Mouse (Mus musculus): ENCODE measurements around the gene Pank1. TPM values are rescaled to one million over a fixed set of nuclear protein-coding genes. Genes with fewer than 3 reads are reported as not detected.
A peak's percentile ranks its signal among the peaks of the same experiment; 100 is the strongest.

Pank1 gene
- polyA plus RNA-seq, 1 experiment from 2014 or later: 14.4 TPM

GRCm38 (mm10) chr19:34778993-34779392 is 100.3 kb downstream of the Pank1 start:
- no peak for DNase-seq (ENCODE audit: low spot score)
- Histone ChIP-seq H3K27ac (no peak overlapping the region), H3K4me1 (replicated peaks; ENCODE audit: control insufficient read depth, insufficient read depth, low read length) (no peaks in the 10 kb centered on the region), H3K27me3 (ENCODE audit: control insufficient read depth, insufficient read depth, low read length) (no peaks in the 10 kb centered on the region), H3K4me3 (replicated peaks; ENCODE audit: low read length) (no peak overlapping the region), H3K9me3 (ENCODE audit: control insufficient read depth, low read length) (no peaks in the 10 kb centered on the region), H3K36me3 (replicated peaks; ENCODE audit: control insufficient read depth, insufficient read depth) (no peaks in the 10 kb centered on the region), H3K9ac (no peak overlapping the region), H3K4me2 (replicated peaks) (no peak overlapping the region)
- ATAC-seq (ENCODE audit: low FRiP score): no peak
- 100% methylated on average over 1 of the region's 1 CpGs for WGBS

DNA sequence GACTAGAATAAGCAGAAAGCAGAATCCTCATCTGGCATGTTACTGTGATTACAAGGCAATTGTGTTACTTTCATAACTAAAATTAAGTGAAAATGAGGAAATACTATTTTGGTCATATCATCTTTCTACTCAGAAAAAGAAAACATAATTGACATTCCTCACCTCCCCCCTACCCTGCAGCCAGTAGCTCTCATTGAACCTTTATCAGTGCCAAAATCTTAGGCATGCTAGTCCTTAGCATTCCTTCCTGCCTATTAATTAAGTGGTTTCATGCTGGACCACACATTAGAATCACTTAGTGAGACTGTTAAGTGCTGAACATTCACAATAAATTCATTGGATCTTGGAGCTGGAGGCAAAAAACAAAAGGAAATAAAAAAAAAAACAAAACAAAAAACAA is 101.2 kb downstream of the Pank1 start:
- no peaks in the 10 kb centered on the region for H3K9me3 ChIP-seq (ENCODE audit: control insufficient read depth, low read length)
- no peak overlapping the region for H3K4me3 ChIP-seq (replicated peaks; ENCODE audit: low read length)
- H3K27me3 ChIP-seq (ENCODE audit: control insufficient read depth, insufficient read depth, low read length): no peaks in the 10 kb centered on the region
- DNase-seq (ENCODE audit: low spot score) (no peak), ATAC-seq (ENCODE audit: low FRiP score) (no peak)
- no peak overlapping the region for H3K9ac ChIP-seq
- no peaks in the 10 kb centered on the region for H3K36me3 ChIP-seq (replicated peaks; ENCODE audit: control insufficient read depth, insufficient read depth)
- H3K4me1 ChIP-seq (replicated peaks; ENCODE audit: control insufficient read depth, insufficient read depth, low read length): no peaks in the 10 kb centered on the region
- no peak overlapping the region for H3K27ac ChIP-seq
- H3K4me2 ChIP-seq (replicated peaks): no peak overlapping the region

GRCm38 (mm10) chr19:34772775-34773174 is 106.5 kb downstream of the Pank1 start:
- Histone ChIP-seq H3K4me3 (replicated peaks; ENCODE audit: low read length) (no peak overlapping the region), H3K9me3 (ENCODE audit: control insufficient read depth, low read length) (no peaks in the 10 kb centered on the region), H3K4me1 (replicated peaks; ENCODE audit: control insufficient read depth, insufficient read depth, low read length) (no peaks in the 10 kb centered on the region), H3K36me3 (replicated peaks; ENCODE audit: control insufficient read depth, insufficient read depth) (no peaks in the 10 kb centered on the region), H3K27me3 (ENCODE audit: control insufficient read depth, insufficient read depth, low read length) (no peaks in the 10 kb centered on the region), H3K4me2 (replicated peaks) (no peak overlapping the region), H3K27ac (no peak overlapping the region), H3K9ac (no peak overlapping the region)
- ATAC-seq (ENCODE audit: low FRiP score) (no peak), DNase-seq (ENCODE audit: low spot score) (peak; percentile 88)
- 32% methylated on average over 6 of the region's 6 CpGs for WGBS

DNA sequence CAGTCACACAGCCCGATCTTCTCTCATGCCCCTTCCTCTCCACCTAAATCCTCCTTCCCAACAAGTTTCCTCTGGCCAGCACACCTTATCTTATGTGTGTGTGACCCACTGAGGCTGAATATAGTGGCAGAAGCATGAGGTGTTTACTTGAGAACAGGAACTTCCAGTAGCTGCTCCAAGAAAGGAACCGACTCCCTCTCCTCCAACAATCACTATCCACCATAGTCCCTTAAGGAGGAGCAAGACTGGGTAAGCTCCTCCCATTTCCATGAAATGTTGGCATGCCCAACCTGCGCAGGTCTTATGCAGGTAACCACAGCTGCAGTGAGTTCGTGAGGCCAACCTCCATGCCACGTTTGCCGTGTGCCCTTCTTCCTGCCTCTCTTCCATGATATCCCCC is 108.5 kb downstream of the Pank1 start:
- WGBS: 86% methylated on average over 6 of the region's 6 CpGs

GRCm38 (mm10) chr19:34758754-34759153 is 120.5 kb downstream of the Pank1 start:
- WGBS: 93% methylated on average over 1 of the region's 1 CpGs

More for the DNA sequence above, 108.5 kb downstream of the Pank1 start:
- no peaks in the 10 kb centered on the region for H3K27me3 ChIP-seq (ENCODE audit: control insufficient read depth, insufficient read depth, low read length)
- no peak overlapping the region for H3K4me3 ChIP-seq (replicated peaks; ENCODE audit: low read length)
- H3K27ac ChIP-seq: no peak overlapping the region
- H3K4me2 ChIP-seq (replicated peaks): no peak overlapping the region
- H3K9me3 ChIP-seq (ENCODE audit: control insufficient read depth, low read length): no peaks in the 10 kb centered on the region
- no peaks in the 10 kb centered on the region for H3K36me3 ChIP-seq (replicated peaks; ENCODE audit: control insufficient read depth, insufficient read depth)
- H3K9ac ChIP-seq: no peak overlapping the region
- H3K4me1 ChIP-seq (replicated peaks; ENCODE audit: control insufficient read depth, insufficient read depth, low read length): no peaks in the 10 kb centered on the region
- no peak for DNase-seq (ENCODE audit: low spot score)
- no peak for ATAC-seq (ENCODE audit: low FRiP score)

More at GRCm38 (mm10) chr19:34758754-34759153, 120.5 kb downstream of the Pank1 start:
- Histone ChIP-seq H3K4me2 (replicated peaks) (no peak overlapping the region), H3K36me3 (replicated peaks; ENCODE audit: control insufficient read depth, insufficient read depth) (no peaks in the 10 kb centered on the region), H3K27me3 (ENCODE audit: control insufficient read depth, insufficient read depth, low read length) (no peaks in the 10 kb centered on the region), H3K9me3 (ENCODE audit: control insufficient read depth, low read length) (no peaks in the 10 kb centered on the region), H3K4me3 (replicated peaks; ENCODE audit: low read length) (no peak overlapping the region), H3K27ac (no peak overlapping the region), H3K9ac (no peak overlapping the region), H3K4me1 (replicated peaks; ENCODE audit: control insufficient read depth, insufficient read depth, low read length) (no peaks in the 10 kb centered on the region)
- ATAC-seq (ENCODE audit: low FRiP score) (no peak), DNase-seq (ENCODE audit: low spot score) (no peak)

MicroRNAs encoded within 50 kb of the gene (microRNA counts, 519-probe panel; counts per million panel counts)
- 5,908 counts per million, percentile 77 among the panel's probes with 10 or more counts for microRNA mmu-miR-107

Small RNAs within 50 kb of the gene (microRNA-seq; reads per million reads assigned to microRNA genes)
- 2,604 reads per million, percentile 86 among the genes with 10 or more reads in this experiment for gene Mir107

Other genes with a start within 250 kb of the Pank1 start
- 0.07 and 0.44 TPM in 2 replicates for gene Ifit1bl2, start 238.7 kb downstream of the Pank1 start, polyA plus RNA-seq (2014; fragmentation: Nextera tagmentation; extraction: Ambion mirVana)
- gene Ifit1, start 238.6 kb downstream of the Pank1 start, polyA plus RNA-seq (2014; fragmentation: Nextera tagmentation; extraction: Ambion mirVana): 0.13 and 0.54 TPM in 2 replicates
- 4.4 TPM in 2 replicates for gene Slc16a12, start 132.2 kb downstream of the Pank1 start, polyA plus RNA-seq (2014; fragmentation: Nextera tagmentation; extraction: Ambion mirVana)
- gene Kif20b, start 42.9 kb upstream of the Pank1 start, polyA plus RNA-seq (2014; fragmentation: Nextera tagmentation; extraction: Ambion mirVana): 9.4 and 10.4 TPM in 2 replicates